Mouse (Mus musculus) kidney, postnatal 4 days (tissue): ENCODE measurements at regions not wholly inside any gene's neighbourhood (a gene's known extent, or its start where the extent isn't known, plus 50 kb on each side); places are given as distances from the start of the nearest gene placed in this dataset.
"Not testable (repeated sequence)": the region's sequence is repeated elsewhere in the genome, so short reads cannot be mapped to it uniquely, and the experiment has no call there.

Experiments
- DNase-seq, 2 experiments: peaks; one replicate each; pipeline ENCODE4 v3.0.0; 2021; ENCODE audit warnings: mixed read lengths in 2 of 2

- no peak for DNase-seq
Measured at GRCm38 (mm10) chr10:15886150-15886549, 1168.1 kb upstream of the Gje1 start.

DNA sequence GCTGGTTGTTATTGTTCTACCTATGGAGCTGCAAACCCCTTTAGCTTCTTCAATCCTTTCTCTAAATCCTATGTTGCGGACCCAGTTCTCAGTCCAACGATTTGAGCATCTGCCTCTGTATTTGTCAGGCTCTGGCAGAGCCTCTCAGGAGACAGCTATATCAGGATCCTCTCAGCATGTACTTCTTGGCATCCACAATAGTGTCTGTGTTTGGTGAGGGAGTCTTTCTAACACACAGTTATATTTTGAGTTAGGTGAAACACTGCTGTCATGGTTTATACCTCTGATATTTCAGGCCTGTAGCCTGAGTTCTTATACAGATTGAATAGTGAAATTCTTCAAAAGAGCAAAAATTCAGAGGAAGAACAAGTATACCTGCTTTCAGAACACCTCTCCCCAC is 1150.0 kb upstream of the Gje1 start:
- DNase-seq, result no peak

DNA sequence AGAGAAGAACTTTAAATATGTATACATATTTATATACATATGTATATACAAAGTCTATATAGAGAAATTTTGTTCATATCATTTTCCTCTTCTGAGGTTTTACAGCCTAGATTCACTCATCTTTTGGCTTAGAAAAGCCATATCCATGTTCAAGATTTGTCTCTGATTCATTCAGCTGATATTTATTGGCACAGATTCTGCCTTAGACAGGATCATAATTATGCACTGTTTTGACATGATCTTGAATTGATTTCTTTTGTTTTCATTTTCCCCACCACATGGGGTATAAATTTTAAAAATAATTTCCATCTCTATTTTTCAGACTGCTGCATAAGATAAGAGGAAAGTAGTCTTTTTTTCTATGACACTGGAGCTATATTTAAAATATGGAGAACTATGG is 1148.9 kb upstream of the Gje1 start:
- DNase-seq, result no peak

DNA sequence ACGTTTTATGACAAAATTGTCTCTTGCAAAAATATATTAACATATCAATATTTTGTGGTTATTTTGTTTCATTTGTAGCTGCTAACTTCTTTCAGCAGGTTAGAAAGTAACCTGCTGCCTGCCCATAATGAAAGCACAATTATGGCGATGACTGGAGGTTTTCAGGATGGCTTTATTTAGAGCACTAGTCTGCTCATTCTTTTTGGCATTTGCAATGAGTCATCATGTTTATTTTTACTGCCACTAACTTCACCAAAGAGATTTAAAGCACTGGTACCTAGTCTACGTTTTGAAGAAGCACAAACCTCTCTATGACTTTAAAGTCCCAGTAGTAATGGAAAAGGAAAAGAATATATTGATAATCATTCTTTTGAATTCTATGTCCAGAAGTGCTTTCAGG is 1123.4 kb upstream of the Gje1 start:
- DNase-seq, result no peak

GRCm38 (mm10) chr10:15832338-15832737 is 1114.3 kb upstream of the Gje1 start:
- DNase-seq, result no peak

DNA sequence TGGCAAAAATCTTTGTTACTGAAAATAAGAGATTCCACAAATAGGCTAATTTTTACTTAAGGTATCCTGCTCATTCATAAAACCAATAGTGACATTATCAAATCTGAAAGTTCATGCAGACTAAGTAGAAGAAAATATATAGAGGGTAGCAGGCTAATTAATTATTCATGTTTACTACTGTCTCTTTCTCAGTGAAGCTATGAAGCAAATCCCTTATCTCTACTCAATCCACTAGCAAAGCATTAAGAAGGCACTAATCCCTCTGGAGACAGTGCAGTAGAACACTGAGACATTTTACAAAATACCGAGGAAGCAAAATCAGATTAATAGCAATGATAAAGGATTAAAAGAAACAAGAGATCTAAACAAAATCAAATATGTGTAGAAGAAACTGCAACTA is 1107.4 kb upstream of the Gje1 start:
- no peak for DNase-seq

DNA sequence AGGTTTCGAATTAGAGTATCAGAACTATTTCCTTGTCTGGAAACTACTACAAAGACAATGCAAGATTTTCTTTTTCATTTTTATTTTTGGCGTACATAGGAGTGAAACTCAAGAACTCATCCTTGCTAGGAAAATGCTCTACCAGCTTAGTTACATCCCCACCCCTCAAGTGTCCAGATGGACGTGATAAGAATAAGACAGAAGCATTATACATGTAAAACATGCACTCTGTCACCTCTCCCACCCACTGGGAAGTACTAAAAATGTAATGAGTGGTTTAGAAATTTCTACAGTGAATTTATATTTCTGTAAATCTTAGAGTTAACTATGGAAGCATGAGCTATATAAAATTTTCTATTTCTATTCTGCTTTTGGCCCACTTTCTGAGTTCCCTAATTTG is 1089.3 kb upstream of the Gje1 start:
- DNase-seq, result no peak

- DNase-seq, result no peak
Measured at GRCm38 (mm10) chr10:15805791-15806190, 1087.8 kb upstream of the Gje1 start.

GRCm38 (mm10) chr10:15793185-15793584 is 1075.2 kb upstream of the Gje1 start:
- DNase-seq, result not testable (repeated sequence)

DNA sequence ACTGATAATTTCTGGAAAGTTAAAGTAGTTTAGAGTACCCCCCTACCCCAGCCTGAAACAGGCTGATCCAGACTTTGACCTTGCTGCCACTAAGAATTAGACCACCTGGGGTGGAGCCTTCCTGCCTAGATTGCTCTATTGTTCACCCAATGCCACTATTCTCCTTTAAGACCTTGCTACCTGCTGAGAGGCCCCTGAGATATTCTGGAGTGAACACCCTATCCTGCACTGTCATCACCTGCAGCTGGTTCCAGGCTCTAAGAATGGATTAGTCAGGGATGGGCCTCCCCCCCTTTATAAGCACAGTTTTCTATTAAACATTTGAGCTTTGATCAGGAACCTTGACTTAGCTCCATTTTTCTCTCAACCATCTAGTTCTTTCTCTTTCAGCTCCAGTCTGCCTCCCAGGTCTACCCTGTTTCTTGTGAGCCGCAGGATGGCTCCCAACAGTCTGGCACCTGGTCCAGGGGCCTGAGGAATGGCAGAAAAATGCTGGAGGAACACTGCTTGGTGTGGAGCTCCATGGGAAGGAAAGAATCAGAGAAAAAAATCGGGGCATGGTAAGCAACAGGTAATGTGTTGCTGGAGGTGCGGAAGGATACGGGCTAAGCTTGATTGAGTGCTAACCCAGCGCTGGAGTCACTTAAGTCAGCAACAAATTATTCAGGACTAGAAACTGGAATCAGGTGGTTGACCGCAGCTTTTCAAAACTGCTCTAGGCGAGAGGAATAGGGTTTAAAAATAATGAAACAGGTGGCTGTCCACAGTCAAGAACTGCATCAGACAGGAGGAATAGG is 1073.7 kb upstream of the Gje1 start:
- DNase-seq, result no peak

- peak in 1 of 2 experiments; percentile 7 for DNase-seq
Measured at GRCm38 (mm10) chr10:15759983-15760723, 1042.1 kb upstream of the Gje1 start.

DNA sequence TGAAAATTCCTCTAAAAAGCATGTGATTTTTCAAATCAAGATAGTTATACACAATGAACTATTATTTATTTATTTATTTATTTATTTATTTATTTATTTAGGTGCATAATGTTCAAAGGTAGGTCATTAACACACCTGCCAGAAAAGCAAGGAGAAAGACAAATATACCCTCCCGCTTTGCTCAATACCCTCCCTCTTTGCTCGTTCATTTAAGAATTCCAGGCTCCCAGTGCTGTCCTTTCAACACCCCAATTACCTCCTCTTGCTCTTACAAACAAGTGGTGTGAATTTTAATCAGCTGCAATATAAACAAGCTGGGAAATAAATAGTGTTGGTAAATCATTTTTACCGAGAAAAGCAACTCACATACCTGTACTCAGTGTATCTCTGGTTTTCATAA is 1041.6 kb upstream of the Gje1 start:
- no peak for DNase-seq

- no peak for DNase-seq
Measured at GRCm38 (mm10) chr10:15757503-15757902, 1039.5 kb upstream of the Gje1 start.

- no peak for DNase-seq
Measured at GRCm38 (mm10) chr10:15746866-15747265, 1028.9 kb upstream of the Gje1 start.

DNA sequence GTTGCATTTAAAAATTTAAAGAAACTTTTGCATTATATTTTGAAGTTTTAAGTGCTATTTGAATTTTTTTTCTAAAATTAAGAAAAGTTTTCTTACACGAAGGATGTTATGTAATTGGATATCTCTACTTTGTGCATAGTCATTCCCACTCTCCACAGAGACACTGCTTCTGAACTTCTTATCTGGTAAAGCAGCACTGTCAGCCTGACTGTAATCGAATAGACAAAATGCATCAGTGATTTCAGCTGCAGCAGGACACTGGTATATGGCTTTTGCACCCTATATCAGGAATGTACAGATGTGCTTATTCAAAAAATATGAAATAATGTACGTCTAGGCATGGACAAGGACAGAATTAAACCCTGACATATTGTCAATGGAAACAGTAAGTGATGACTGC is 1020.6 kb upstream of the Gje1 start:
- DNase-seq, result no peak

- DNase-seq, result no peak
Measured at GRCm38 (mm10) chr10:15731318-15731717, 1013.3 kb upstream of the Gje1 start.

DNA sequence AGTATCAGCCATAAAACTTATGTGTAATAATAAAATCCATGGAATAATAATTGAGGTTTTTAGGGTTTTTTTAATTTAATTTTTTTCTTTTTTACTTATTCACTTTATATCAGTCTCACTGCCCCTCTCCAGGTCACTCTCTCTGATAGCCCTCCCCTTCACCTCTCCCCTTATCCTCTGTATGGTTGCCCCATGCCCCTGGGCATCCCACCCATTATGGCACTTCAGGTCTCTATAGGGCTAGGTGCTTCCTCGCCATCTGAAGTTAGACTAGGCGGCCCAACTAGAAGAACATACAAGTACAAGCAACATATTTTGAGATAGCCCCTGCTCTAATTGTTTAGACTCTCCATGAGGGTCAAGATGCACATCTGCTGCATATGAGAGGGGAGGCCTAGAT is 979.9 kb upstream of the Gje1 start:
- DNase-seq, result no peak

- DNase-seq, result no peak
Measured at GRCm38 (mm10) chr10:15697050-15697449, 979.0 kb upstream of the Gje1 start.

DNA sequence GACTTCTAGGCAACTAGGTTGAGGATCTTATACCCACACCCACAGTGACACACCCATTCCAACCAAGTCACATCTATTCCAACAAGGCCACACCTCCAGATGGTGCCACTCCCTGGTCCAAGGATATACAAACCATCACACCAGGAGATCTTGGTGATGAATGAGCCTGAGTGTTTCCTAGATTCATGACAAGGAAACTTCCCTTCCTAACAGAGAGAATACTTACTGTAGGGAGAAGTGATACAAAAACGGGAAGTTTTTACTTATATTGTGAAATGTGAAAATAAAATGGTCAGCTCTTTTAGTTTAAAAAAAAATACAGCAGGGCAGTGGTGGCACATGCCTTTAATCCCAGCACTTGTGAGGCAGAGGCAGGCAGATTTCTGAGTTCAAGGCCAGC is 953.6 kb upstream of the Gje1 start:
- not testable (repeated sequence) for DNase-seq
